Mouse (Mus musculus) right cerebral cortex, adult 2 months (tissue): Measurements from ENCODE around the gene Gm21060.
"Not testable (repeated sequence)": the region's sequence is repeated elsewhere in the genome, so short reads cannot be mapped to it uniquely, and the experiment has no call there.

Experiments used
- DNase-seq, 2 experiments: peaks; one replicate each; pipeline ENCODE4 v3.0.0; 2021 to 2022; ENCODE audit warnings: low spot score in 2 of 2

The Gm21060 gene

GRCm38 (mm10) chr19:61296969-61297368 lies at the start of gene Gm21060:
TSS of gene Gm21060 (minus strand) at chr19:61297069.
- DNase-seq = no peak

GRCm38 (mm10) chr19:61320844-61321243 lies 24.0 kb upstream of the Gm21060 start:
- DNase-seq = not testable (repeated sequence)

- DNase-seq = not testable (repeated sequence)
Observed at GRCm38 (mm10) chr19:61313185-61313584, 16.3 kb upstream of the Gm21060 start.

DNA sequence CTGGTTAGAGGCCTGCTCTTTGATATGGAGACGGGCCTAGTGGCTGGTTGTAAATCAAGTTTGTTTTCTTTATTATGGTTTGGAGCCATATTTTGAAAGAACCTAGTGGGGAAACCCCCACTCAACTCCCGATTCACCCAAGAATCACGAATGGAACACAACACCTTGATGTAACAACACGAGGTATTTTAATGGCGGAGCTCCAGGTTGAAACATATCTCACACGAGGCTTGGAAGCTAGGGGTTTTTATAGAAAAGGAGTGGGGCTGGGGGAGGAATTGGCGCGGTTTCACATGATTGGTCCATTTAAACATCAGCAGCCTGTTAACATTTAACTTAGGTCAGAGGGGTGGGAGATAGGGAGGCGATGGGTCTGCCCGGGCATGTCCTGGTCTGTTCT lies 15.5 kb upstream of the Gm21060 start:
- DNase-seq = not testable (repeated sequence)

DNA sequence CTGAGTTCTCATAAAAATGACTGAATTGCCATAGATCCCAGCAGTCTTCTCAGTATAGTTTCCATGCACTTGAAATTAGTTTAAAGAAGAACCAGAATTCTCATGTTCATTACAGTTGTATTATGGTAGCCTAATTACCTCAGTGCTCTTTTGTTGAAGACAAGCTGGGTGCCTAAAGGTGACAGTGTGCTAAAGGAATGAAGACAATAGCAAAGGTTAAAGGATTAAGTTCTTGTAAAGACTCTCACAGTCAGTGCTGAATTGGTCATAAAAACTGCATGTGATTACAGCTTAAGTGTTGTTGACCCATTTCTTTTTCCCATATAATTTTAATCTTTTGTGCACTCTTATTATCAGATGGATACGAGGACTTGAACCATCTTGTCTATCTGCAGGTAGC lies 11.2 kb upstream of the Gm21060 start:
- DNase-seq = not testable (repeated sequence)

DNA sequence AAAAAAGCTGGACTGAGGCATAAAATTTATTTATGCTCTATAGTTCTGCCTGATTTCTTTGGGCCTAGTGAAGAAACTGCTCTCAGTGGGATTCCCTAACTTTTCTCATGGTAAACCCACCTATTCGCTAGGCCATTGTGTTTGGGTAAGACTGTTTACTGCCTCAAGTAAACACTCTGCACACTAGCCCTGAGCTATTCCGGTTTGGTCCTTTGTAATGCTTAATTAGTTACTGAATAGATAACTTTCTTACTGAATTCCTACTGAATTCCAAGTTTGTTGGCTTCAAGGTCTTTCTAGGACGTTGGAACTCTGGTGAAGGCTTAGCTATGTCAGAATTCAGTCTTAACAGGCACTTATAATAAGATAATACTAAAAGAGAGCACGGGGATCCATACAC lies 11.8 kb downstream of the Gm21060 start:
- not testable (repeated sequence) for DNase-seq

DNA sequence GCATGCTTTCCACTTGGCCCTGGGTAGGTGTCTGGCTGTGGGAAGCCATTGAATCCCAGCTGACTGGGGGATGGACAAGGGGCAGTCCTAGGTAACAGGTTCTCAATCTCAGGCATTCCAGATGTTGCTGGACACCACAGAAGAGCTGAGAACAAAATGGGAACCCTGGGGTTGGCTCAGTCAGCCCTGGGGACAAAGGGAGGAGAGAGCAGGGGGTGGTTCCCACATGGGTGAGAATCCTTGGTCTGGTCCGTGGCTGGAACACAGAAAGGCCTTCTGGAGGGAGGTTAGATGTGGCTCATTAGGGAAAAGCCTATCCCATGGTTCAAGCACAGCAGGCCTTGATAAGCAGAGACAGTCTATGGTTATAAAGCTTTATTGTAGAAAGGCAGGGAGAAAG lies 13.3 kb downstream of the Gm21060 start:
- no peak for DNase-seq

DNA sequence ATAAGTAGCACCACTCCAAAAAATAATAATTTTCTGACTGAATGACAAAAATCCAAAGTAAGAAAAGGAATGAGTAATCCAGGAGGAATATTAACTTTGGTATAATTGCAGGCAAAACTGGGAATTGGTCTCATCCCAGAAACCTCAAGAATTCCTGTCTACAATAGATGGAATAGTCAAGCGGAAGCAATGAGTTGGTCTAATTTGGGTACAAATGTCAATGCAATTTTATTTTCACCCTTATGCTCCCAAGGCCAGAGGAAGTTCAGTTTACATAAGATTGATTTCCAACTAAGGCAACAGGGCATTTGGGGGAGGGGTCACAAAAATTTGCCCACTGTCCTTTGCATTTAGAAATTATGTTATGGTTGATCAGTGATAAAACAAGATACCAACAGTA lies 21.4 kb downstream of the Gm21060 start:
- DNase-seq = no peak

DNA sequence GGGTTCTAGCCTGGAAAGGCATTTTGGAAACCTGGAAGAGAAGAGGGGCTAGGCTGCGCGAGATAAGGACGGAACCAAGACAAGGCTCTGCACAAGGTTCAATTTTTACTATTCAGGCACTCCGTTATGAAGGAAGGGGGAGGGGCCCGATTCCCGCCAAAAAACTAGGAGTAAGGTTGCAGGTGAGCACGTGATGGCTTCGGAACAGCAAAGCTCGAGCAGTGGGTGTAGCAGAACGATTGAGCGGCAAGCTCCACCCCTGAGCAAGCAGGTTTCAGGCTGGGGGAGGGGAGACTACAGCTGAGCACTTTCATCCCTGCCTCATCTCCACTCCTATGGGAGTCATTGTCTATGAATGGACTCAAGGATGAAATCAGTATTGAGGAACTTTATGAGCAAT lies 27.7 kb downstream of the Gm21060 start:
- DNase-seq = not testable (repeated sequence)

GRCm38 (mm10) chr19:61267141-61267540 lies 29.7 kb downstream of the Gm21060 start:
- no peak for DNase-seq

DNA sequence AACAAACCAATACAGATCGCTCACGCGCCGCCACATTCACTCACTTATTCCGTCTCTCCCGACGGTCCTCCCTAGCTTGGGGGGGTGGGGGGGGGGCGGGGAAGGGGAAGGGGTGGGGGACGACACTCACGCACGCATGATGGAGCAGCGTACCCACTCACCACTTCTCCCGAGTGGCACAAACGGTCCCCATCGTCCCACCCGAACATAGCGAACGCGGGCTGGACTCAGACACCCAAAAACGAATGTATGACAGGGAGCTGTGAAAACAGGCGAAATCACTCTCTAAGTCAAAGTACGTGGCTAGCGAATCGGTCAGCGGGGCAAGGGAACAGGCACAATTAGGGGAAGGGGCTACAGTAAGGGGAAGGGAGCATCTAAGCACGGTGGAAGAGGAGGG lies 30.2 kb downstream of the Gm21060 start:
- peak; percentile 12 to 33 for DNase-seq

DNA sequence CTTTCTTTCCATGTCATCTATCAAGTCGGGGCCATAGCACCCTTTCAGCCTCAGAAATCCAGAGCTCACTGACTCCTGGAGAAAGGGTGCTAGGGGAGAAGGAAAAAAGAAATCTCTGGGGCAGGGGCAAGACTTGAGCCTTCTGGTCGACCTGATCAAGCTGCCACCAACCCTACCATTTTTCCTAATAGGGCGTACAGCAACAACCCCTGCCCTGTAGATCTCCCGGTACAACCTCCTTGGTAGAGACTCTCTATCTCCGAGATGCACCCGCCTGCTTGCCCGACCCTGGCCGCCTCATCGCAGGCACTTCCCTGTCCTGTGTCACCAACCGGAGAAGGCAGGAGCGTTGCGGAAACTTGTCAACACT lies 30.6 kb downstream of the Gm21060 start:
- DNase-seq = peak; percentile 8 to 22

GRCm38 (mm10) chr19:61265349-61266245 lies 31.3 kb downstream of the Gm21060 start:
- peak; percentile 47 to 48 for DNase-seq

- DNase-seq = no peak
Observed at GRCm38 (mm10) chr19:61264933-61265332, 31.9 kb downstream of the Gm21060 start.

GRCm38 (mm10) chr19:61264227-61264626 lies 32.6 kb downstream of the Gm21060 start:
- DNase-seq = no peak

GRCm38 (mm10) chr19:61261241-61261640 lies 35.6 kb downstream of the Gm21060 start:
- DNase-seq = no peak

- no peak for DNase-seq
Observed at GRCm38 (mm10) chr19:61257733-61258132, 39.1 kb downstream of the Gm21060 start.

GRCm38 (mm10) chr19:61256166-61256887 lies 40.5 kb downstream of the Gm21060 start:
- DNase-seq = no peak

- not testable (repeated sequence) for DNase-seq
Observed at GRCm38 (mm10) chr19:61247334-61247733, 49.5 kb downstream of the Gm21060 start.
